Mouse (Mus musculus): ENCODE data around the gene Ccdc24.

The Ccdc24 gene

DNA sequence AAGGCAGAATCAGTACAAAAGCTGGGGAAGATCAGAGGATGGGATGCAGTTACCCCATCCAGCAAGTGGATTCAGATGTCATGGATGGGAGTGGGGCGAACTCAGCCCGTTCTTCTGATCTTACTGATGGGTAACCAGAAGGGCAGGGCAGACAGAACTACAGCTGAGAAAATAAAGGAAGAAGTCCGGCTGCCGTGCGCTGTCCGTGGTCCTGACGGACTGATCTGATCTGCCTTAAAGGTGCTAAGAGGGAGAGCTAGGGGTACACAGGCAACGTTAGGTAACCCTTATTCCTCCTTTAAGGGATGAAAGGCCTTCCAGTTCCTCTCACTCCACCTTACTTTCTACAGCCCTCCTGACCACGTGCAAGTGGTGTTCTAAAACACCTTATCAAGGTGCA lies 21.0 kb upstream of the Ccdc24 start:
- in situ Hi-C loops (cut with MboI, MseI), result no loop called here

DNA sequence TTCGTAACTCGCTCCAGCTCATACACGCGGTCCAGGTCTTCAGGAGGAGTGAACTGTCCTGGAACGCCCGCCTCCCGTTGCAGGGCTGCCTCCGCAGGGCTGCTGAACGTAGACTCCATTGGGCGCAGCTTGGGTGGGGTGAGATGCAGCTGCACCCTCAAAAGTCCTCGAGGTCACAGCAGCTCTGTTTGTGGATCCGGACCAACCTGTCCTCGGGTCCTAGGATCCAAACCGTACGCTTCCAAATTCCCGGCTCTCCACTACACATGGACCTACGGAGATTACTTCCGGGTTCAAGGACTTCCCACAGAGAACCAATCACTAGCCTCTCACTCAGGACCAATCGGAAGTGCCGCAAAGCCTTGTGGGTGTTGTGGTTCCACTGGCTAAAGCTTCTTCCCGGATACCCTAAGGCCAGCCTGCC lies 19.4 kb upstream of the Ccdc24 start, which contains the start of gene Dph2:
TSS of gene Dph2 (minus strand) at position 295 of the 424 bp plus-strand sequence.
- in situ Hi-C loops (cut with MboI, MseI), result no loop called here

DNA sequence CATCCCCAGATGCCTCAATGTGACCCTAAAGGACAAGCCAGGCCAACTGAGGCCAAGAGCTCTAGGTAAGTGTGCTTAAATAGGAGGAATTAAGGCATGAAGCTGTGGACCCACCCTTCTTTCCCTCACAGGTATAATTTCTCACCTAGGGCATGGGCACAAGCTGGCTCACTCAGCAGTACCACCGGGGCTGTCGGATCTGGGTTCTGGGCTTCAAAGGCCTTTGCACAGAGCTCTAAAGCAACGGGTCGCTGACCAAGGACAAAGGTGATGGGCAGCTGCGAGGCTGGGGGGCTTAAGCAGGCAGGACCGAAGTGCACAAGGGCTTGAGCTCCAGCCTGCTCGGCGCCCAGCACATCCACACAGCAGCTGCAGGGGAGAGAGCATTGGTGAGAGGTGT lies 18.4 kb upstream of the Ccdc24 start:
- in situ Hi-C loops (cut with MboI, MseI), result no loop called here

DNA sequence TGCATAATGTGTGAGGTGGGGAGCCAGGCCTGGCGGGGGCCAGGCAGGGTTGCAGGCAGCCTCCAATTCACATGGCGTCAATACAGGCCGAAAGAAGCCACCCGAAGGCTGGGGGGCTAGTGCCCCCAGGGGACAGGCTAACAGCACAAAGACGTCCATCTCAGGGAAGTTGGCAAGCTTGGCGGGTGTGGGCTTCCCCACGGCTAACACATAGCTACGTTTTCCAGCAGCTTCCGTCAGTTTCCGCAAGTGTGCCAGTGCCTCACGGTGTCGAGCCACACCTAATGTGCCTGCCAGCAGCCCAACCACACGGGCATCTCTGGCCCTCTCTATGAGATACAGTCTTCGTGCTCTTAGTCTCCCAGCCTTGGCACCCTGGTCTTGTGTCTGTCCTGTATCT lies 17.7 kb upstream of the Ccdc24 start:
- in situ Hi-C loops (cut with MboI, MseI), result no loop called here

GRCm38 (mm10) chr4:117889471-117889870 lies 17.1 kb upstream of the Ccdc24 start:
- in situ Hi-C loops (cut with MboI, MseI), result no loop called here

DNA sequence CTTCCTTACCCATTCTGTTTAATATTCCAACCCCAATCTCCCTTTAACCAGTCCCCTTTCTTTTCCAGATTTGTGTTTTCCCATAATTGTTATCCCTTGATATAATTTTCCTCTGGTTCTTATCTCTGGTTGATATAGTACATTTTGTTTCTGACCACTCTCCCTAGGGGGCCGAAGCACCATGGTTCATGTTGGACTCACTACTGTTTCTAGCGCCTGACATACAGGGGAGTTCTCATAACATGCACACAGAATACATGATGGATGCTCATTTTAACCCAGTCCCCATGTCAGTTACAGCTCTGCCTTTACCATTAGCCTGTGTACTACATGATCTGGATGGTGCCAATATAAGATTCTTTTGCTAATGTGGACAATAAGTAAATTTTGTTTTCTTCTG lies 15.6 kb upstream of the Ccdc24 start:
- in situ Hi-C loops (cut with MboI, MseI), result no loop called here

DNA sequence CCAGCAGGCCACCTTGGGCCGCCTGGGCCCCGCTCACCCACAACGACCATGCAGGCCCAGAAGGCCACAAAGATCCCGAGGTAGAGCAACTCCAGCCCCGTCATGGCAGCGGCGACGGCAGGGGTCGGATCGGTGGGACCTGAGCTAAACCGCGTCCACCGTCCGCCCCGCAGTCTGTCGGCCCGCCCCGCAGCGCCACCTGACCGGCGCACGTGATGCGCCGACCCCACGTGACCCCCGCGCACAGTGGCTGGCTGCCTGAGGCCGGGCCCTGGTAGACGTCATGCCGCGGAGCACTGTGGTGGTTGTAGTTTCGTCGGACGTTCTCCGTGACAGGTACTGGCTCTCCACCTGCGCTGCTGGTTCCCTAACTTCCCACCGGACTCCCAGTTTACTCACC lies 14.8 kb upstream of the Ccdc24 start, which contains the start of gene Atp6v0b:
TSS of gene Atp6v0b (minus strand) at position 201 of the 400 bp plus-strand sequence.
- in situ Hi-C loops (cut with MboI, MseI), result no loop called here

DNA sequence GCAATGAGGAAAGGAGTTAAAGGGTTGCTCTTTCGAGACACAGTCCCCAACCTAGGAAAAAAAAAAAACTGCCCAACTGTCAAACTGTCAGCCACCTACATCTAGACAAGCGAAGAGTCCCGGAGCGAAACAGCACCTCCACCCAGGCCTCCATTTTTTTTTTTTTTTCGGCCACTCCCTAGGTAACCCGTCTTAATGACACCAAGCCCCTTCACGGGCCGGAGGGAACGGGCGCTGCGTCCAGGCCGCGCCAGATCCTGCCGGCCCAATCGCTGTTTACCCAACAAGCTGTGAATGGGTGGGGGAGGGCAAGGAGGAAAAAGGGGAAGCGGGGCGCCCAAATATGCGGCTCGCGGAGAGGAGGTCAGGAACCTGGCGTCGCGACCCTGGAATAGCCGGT lies 14.3 kb upstream of the Ccdc24 start:
- in situ Hi-C loops (cut with MboI, MseI), result no loop called here

DNA sequence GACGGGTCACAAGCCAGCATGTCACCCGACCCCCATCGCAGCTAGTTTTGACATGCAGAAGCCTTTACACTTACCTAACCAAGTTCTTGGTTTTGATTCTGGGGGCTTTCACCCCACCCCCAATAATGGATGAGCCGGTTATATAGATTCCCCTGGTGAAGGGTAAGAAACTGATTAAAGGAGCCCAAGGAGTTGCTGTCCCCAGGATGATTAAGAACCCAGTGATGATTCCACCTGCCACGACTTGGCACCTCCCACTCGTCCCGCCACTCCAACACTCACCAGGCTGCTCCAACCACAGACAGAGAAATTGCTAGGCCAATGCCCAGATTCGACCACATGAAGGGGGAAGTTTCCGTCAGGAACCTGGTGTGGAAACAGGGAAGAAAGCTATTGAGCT lies 13.6 kb upstream of the Ccdc24 start:
- in situ Hi-C loops (cut with MboI, MseI), result no loop called here

GRCm38 (mm10) chr4:117885093-117885492 lies 12.7 kb upstream of the Ccdc24 start:
- in situ Hi-C loops (cut with MboI, MseI), result no loop called here

DNA sequence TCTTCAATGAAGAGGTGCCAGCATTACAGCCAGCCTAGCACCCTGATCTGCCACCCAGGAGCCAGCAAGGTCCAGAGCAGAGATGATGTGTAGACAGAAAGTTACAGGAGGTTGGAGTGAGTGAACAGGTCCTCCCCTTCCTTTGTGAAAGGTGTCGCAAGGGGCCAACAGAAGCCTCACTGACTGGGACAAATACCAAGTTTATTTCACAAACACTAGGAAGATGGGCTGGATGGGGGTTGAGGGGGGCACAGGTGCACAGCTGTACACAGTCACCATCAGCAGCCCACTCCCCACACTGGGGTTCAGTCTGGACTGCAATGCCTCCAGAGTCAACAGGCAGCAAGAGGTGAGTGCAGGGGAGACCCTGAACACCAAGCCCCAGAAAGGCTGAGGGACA lies 11.8 kb upstream of the Ccdc24 start:
- in situ Hi-C loops (cut with MboI, MseI), result no loop called here

- in situ Hi-C loops (cut with MboI, MseI), result no loop called here
Measured at GRCm38 (mm10) chr4:117882701-117883691, 10.6 kb upstream of the Ccdc24 start, which contains the start of gene B4galt2. B4galt2 (minus strand) TSS chr4:117883487.

GRCm38 (mm10) chr4:117878703-117879102 lies 6.3 kb upstream of the Ccdc24 start:
- in situ Hi-C loops (cut with MboI, MseI), result no loop called here

GRCm38 (mm10) chr4:117878301-117878700 lies 5.9 kb upstream of the Ccdc24 start:
- in situ Hi-C loops (cut with MboI, MseI), result no loop called here

DNA sequence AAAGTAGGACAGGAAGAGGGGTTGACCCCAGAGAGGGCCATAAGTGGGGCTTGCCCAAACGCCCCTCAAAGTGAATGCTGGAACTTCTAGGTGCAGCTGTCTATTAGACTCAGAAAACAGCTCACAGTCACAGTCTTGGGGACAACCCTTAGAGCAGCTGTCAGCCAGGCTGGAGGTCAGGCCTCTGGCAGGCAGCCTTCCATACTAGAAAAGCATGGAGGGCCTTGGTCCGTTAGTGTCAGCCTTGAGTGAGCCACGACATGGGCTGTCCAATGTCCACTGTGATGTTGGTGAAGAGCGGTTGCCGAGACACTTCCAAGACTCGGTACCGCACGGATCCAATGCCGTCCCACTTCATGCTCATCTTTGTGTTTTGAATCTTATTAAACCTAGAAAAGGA lies 1.3 kb upstream of the Ccdc24 start:
- in situ Hi-C loops (cut with MboI, MseI), result no loop called here

DNA sequence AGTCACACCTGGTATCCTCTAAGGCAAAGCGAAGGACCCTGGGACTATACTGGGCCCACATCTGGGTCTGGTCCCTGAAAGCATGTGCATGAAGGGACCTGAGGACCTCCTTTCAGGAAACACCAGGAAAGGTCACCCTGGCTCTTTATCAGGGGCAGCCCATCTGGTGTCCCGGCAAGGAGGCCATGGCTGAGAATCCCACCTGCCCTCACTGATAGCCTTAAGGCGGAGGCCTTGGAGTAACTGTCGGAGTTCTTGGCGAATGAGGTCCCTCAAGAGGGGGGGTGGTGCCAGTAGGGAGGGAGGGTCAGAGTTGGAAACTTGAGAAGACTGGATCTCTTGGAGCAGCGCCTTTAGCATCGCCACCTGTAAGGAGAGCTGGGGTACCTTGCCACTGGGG lies 570 bp downstream of the Ccdc24 start:
- in situ Hi-C loops (cut with MboI, MseI), result no loop called here

DNA sequence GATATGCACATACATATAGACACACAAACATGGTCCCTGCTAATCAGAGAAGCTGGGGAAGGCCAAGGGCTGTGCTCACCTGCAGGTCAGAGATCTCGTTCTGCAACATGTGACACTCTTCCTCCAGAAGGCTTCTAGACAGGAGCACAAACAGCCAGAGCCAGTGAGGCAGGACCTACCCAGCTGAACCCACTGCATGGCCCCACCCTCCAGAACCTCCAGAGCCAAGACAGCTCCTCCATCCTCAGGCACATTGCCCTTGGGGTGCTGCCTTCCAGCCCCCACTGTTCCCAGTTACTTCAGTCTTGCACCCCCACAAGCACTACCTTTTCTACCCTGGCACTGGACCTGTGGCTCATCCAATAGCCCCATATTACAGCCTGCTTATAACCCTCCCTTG lies 1.9 kb downstream of the Ccdc24 start:
- in situ Hi-C loops (cut with MboI, MseI), result no loop called here

DNA sequence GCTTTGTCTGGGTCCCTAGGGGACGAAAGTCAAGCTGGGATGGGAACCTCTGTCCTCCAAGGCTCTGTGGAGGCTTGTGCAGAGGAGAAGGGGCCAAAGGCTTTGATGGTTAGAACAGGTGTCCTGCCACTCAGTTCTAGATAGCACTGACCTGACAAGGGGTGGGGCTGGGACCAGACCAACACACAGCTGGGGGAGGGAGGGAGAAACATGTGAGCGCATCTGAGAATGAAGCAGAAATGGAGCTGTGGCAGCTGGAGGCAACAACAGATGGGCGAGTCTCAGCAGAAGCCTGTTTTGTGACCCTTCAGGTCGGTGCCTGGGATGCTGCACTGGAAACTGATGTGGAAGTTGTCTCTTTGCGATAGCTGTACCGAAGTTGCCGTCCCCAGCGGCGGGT lies 3.0 kb downstream of the Ccdc24 start:
- in situ Hi-C loops (cut with MboI, MseI), result no loop called here

DNA sequence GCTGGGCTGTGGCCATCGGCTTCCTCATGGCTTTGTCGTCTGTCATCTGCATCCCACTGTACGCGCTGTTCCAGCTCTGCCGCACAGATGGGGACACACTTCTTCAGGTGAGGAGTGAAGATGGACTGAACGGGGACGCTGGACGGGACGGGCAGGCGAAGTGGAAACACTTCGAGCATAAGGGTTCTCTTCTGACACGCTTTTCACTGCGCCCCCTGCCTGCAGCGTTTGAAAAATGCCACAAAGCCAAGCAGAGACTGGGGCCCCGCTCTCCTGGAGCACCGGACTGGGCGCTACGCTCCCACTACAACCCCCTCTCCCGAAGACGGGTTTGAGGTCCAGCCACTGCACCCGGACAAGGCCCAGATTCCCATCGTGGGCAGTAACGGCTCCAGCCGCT lies 4.5 kb downstream of the Ccdc24 start:
- in situ Hi-C loops (cut with MboI, MseI), result no loop called here

GRCm38 (mm10) chr4:117867000-117867399 lies 5.4 kb downstream of the Ccdc24 start:
- in situ Hi-C loops (cut with MboI, MseI), result no loop called here

DNA sequence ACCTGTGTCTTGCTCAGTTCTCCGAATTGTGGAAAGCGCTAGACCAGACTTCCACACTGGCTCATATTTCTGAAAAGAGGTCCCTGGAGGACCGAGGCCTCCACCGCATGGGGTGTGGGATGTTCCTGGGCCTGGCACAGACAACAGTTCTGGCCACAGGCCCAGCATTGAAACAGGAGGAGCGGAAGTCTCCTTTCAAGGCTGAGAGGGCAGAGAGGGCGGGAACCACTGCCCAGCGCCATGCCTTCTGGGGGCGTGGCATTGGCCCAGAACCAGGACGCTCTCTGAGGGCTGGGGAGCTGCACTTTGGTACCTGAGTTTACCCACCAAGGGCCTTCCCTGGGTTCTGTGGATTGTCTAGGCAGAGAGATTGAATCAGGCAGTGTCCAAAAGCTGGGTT lies 6.3 kb downstream of the Ccdc24 start:
- in situ Hi-C loops (cut with MboI, MseI), result no loop called here

DNA sequence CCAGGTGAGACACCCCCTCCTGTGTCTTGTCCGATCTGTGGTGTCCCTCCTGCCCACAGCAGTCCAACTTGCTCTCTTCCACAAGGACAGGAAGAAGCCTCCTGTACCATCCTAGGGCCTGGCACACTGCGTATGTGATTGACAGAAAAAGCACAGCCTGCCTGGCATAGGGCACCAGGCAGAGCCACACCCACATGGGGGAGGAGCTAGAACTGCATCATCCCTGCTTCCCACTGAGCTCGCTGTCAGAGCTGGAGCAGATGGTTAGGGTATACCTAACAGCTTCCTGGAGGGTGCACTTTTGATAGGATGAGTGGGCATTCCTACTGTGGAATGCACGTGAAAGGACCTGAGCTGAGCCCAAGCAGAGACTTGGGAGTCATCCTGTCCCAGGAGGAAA lies 9.5 kb downstream of the Ccdc24 start:
- in situ Hi-C loops (cut with MboI, MseI), result no loop called here

- in situ Hi-C loops (cut with MboI, MseI), result no loop called here
Measured at GRCm38 (mm10) chr4:117860570-117860969, 11.8 kb downstream of the Ccdc24 start.

All from T-helper 1 cell (primary cell).